Mouse (Mus musculus): ENCODE data around the gene Ifit1bl1.
"Not testable (repeated sequence)": the region's sequence is repeated elsewhere in the genome, so short reads cannot be mapped to it uniquely, and the experiment has no call there.

GRCm38 (mm10) chr19:34585740-34586458 is 15.9 kb downstream of the Ifit1bl1 start:
- peak; percentile 27 for TF ChIP-seq CTCF (IDR thresholded peaks at IDR 0.05; ENCODE audit: low read depth)
- not testable (repeated sequence) for TF ChIP-seq EP300 (optimal IDR thresholded peaks at IDR 0.05)
